Mouse (Mus musculus) intestine, postnatal 0 days (tissue): ENCODE measurements around the gene Setd1a. TPM values are rescaled to one million over a fixed set of nuclear protein-coding genes. Genes with fewer than 3 reads are reported as not detected.

Experiments
- ATAC-seq: fragments of 200-750 bp; cut with Nextera tagmentation; 2 replicates; pipeline ENCODE4 v1.8.0; 2017; ENCODE audit warnings: mild to moderate bottlenecking, moderate TSS enrichment, moderate library complexity
- H3K27ac ChIP-seq: fragments of 300-500 bp; sonication (generic); 2 replicates; pipeline ENCODE4 v1.5.1; 2014; ENCODE audit warnings: mild to moderate bottlenecking, low read depth, low read length, moderate library complexity
- H3K27me3 ChIP-seq: fragments of 300-500 bp; sonication (generic); replicated peaks from 2 replicates; pipeline ENCODE4 v1.6.1; 2014; ENCODE audit warnings: low read length, mixed read lengths; ENCODE audit not compliant: control insufficient read depth, insufficient read depth
- H3K36me3 ChIP-seq: fragments of 300-500 bp; sonication (generic); 2 replicates; pipeline ENCODE4 v1.6.1; 2014; ENCODE audit warnings: mild to moderate bottlenecking, moderate library complexity; ENCODE audit not compliant: control insufficient read depth, insufficient read depth
- H3K4me1 ChIP-seq: fragments of 300-500 bp; sonication (generic); replicated peaks from 2 replicates; pipeline ENCODE4 v1.6.1; 2014; ENCODE audit warnings: antibody characterized with exemption, low read length, mixed read lengths; ENCODE audit not compliant: control insufficient read depth, insufficient read depth
- H3K4me2 ChIP-seq: fragments of 300-500 bp; sonication (generic); replicated peaks from 2 replicates; pipeline ENCODE4 v1.6.1; 2014; ENCODE audit warnings: low read depth, mild to moderate bottlenecking, moderate library complexity
- H3K4me3 ChIP-seq: fragments of 300-500 bp; sonication (generic); 2 replicates; pipeline ENCODE4 v1.5.1; 2014; ENCODE audit warnings: low read depth, low read length
- H3K9ac ChIP-seq: fragments of 300-500 bp; sonication (generic); 2 replicates; pipeline ENCODE4 v1.6.1; 2014; ENCODE audit warnings: mild to moderate bottlenecking, low read depth, low read length
- H3K9me3 ChIP-seq: fragments of 300-500 bp; sonication (generic); 2 replicates; pipeline ENCODE4 v1.6.1; 2016; ENCODE audit warnings: mixed run types; ENCODE audit not compliant: control insufficient read depth
- CTCF ChIP-seq: sonication (generic); IDR thresholded peaks from 2 replicates; pipeline ENCODE4 v1.5.1; 2016; ENCODE audit warnings: low read depth, mild to moderate bottlenecking, control low read depth, antibody characterized with exemption, moderate library complexity
- WGBS: fragments of 180-500 bp; shearing (Covaris S2); extraction: QIAGEN DNeasy Blood & Tissue Kit; methylation state at CpG from one replicate; pipeline ENCODE4 v1.1.7; 2014; 5-methylcytosine and 5-hydroxymethylcytosine counted together
- polyA plus RNA-seq: library from polyadenylated mRNA; unstranded; fragments of >200 nt; fragmentation: Nextera tagmentation; extraction: Ambion mirVana; gene quantifications from 2 replicates; pipeline ENCODE4 v1.2.1, GENCODE M21; 2015

The Setd1a gene
- polyA plus RNA-seq, 1 experiment from 2014 or later: 9.9 TPM

- H3K27ac ChIP-seq: 0 out of 2 replicates have a peak overlapping the region, but pooled peaks have one; percentile 7
- no peaks in the 10 kb centered on the region for H3K27me3 ChIP-seq
- no peak for TF ChIP-seq CTCF
- H3K4me3 ChIP-seq: no peak overlapping the region
- no peak overlapping the region for H3K4me2 ChIP-seq
- 85% methylated on average over 23 of the region's 23 CpGs for WGBS
- no peaks in the 10 kb centered on the region for H3K4me1 ChIP-seq
- no peaks in the 10 kb centered on the region for H3K9me3 ChIP-seq
- H3K9ac ChIP-seq: no peak overlapping the region
- peaks cover 73% of the 10 kb centered on the region for H3K36me3 ChIP-seq
- no peak for ATAC-seq
These were observed 20.8 kb downstream of the Setd1a start for GRCm38 (mm10) chr7:127797076-127797845.

GRCm38 (mm10) chr7:127798591-127798990 lies 22.1 kb downstream of the Setd1a start:
- Histone ChIP-seq H3K27ac (no peak overlapping the region; the same call in 1 of the 2 replicates), H3K27me3 (no peaks in the 10 kb centered on the region), H3K4me2 (no peak overlapping the region), H3K9me3 (no peaks in the 10 kb centered on the region), H3K9ac (no peak overlapping the region), H3K4me3 (no peak overlapping the region), H3K36me3 (peaks cover 70% of the 10 kb centered on the region), H3K4me1 (no peaks in the 10 kb centered on the region)
- WGBS: 89% methylated on average over 4 of the region's 4 CpGs
- no peak for TF ChIP-seq CTCF
- no peak for ATAC-seq

- H3K4me2 ChIP-seq: no peak overlapping the region
- no peaks in the 10 kb centered on the region for H3K4me1 ChIP-seq
- no peak overlapping the region for H3K9ac ChIP-seq
- TF ChIP-seq CTCF: no peak
- H3K27ac ChIP-seq: no peak overlapping the region
- no peak for ATAC-seq
- 86% methylated on average over 13 of the region's 13 CpGs for WGBS
- H3K4me3 ChIP-seq: no peak overlapping the region
- H3K27me3 ChIP-seq: no peaks in the 10 kb centered on the region
- H3K36me3 ChIP-seq: peaks cover 67% of the 10 kb centered on the region
- no peaks in the 10 kb centered on the region for H3K9me3 ChIP-seq
These were observed 22.7 kb downstream of the Setd1a start for GRCm38 (mm10) chr7:127799211-127799610.

DNA sequence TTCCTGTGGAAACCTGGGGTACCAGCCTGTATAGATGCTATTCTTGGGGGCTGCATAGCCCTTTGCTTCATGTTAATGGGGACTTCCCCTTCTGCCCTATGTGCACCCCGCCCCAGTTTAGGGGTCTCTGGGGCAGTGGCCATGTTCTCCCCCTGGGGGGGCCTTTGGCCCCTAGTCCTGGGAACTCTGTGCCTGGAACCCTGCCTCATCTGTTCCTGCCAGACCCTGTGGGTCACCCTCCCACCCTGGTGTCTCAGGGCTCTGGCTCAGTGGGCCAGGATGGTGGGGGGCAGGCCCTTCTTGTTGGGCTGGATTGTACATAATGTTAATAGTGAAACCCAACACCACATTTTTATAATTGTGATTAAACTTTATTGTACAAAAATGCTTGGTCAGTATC lies 23.3 kb downstream of the Setd1a start:
- Histone ChIP-seq H3K9ac (no peak overlapping the region), H3K9me3 (no peaks in the 10 kb centered on the region), H3K4me1 (0 out of 2 replicates have a peak, but pooled peaks cover 3% of the 10 kb centered on the region), H3K27ac (no peak overlapping the region), H3K4me2 (no peak overlapping the region), H3K36me3 (peaks cover 65% of the 10 kb centered on the region), H3K27me3 (no peaks in the 10 kb centered on the region), H3K4me3 (no peak overlapping the region)
- no peak for ATAC-seq
- WGBS: 86% methylated on average over 1 of the region's 1 CpGs
- no peak for TF ChIP-seq CTCF

DNA sequence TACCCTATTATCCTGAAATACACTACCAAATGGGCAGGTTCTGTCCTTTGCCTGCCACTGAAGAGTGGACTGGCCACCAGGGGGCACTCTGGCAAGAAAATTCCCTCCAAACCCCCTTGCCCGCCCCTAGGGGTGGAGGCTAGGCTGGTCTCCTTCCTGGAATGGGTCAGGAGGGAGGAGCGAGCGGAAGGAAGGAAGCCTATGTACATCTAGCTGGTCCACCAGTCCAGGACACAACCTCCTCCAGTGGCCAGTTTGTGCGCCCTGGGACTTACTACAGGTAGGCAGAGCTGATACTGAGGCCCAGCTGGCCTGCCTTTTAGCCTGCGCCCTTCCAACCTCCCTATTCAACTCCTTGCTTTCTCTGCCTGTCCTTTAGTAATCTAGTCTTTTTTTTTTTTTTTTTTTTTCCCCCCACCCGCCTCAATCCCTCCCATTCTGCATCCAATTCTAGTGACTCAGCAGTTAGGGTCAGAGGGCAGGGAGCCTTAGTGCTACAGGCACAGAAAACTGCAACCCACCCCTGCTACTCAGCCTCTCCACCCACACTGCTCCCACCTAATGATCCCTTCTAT lies 24.1 kb downstream of the Setd1a start, which contains the start of gene Hsd3b7:
Gene Hsd3b7 (plus strand): TSS at position 170 of the 575 bp plus-strand sequence.
- ATAC-seq: peak; percentile 86
- H3K36me3 ChIP-seq: peaks cover 57% of the 10 kb centered on the region
- 0 out of 2 replicates have a peak, but pooled peaks cover 3% of the 10 kb centered on the region for H3K4me1 ChIP-seq
- peak within 1 kb of the TSS; percentile 25 for H3K4me3 ChIP-seq
- H3K27ac ChIP-seq: peak within 1 kb of the TSS; percentile 58
- peak within 1 kb of the TSS; percentile 22; the same call in 1 of the 2 replicates for H3K9ac ChIP-seq
- TF ChIP-seq CTCF: peak; percentile 99
- H3K9me3 ChIP-seq: no peaks in the 10 kb centered on the region
- H3K27me3 ChIP-seq: no peaks in the 10 kb centered on the region
- WGBS: 25% methylated on average over 4 of the region's 6 CpGs
- peak within 1 kb of the TSS; percentile 57 for H3K4me2 ChIP-seq

GRCm38 (mm10) chr7:127801010-127801621 lies 24.6 kb downstream of the Setd1a start:
- Histone ChIP-seq H3K4me2 (peak overlapping the region; percentile 57), H3K4me1 (0 out of 2 replicates have a peak, but pooled peaks cover 3% of the 10 kb centered on the region), H3K9ac (peak overlapping the region; percentile 22; the same call in 1 of the 2 replicates), H3K9me3 (no peaks in the 10 kb centered on the region), H3K4me3 (peak overlapping the region; percentile 25), H3K27me3 (no peaks in the 10 kb centered on the region), H3K36me3 (peaks cover 51% of the 10 kb centered on the region), H3K27ac (peak overlapping the region; percentile 41)
- 76% methylated on average over 8 of the region's 8 CpGs for WGBS
- ATAC-seq: peak; percentile 21; the same call in 1 of the 2 replicates
- TF ChIP-seq CTCF: peak; percentile 10; the same call in 1 of the 2 replicates
